Mouse (Mus musculus) embryonic facial prominence, embryonic 14.5 days (tissue): Measurements from ENCODE around the gene Pum3. TPM values are rescaled to one million over a fixed set of nuclear protein-coding genes. Genes with fewer than 3 reads are reported as not detected.
"Not testable (repeated sequence)": the region's sequence is repeated elsewhere in the genome, so short reads cannot be mapped to it uniquely, and the experiment has no call there.

Experiments
- ATAC-seq: fragments of 200-750 bp; cut with Nextera tagmentation; 2 replicates; pipeline ENCODE4 v1.8.0; 2017; ENCODE audit warnings: low read depth, moderate number of reproducible peaks, moderate TSS enrichment
- DNase-seq: peaks from one replicate; pipeline ENCODE4 v3.0.0-alpha.2; 2015; ENCODE audit warnings: low spot score
- H3K27ac ChIP-seq: fragments of 300-500 bp; sonication (generic); replicated peaks from 2 replicates; pipeline ENCODE4 v1.5.1; 2014; ENCODE audit warnings: low read depth, mild to moderate bottlenecking, low read length, moderate library complexity
- H3K27me3 ChIP-seq: fragments of 300-500 bp; sonication (generic); replicated peaks from 2 replicates; pipeline ENCODE4 v1.6.1; 2014; ENCODE audit warnings: low read length; ENCODE audit not compliant: control insufficient read depth, insufficient read depth
- H3K36me3 ChIP-seq: fragments of 300-500 bp; sonication (generic); 2 replicates; pipeline ENCODE4 v1.6.1; 2014; ENCODE audit warnings: low read length, mixed read lengths; ENCODE audit not compliant: control insufficient read depth, insufficient read depth
- H3K4me1 ChIP-seq: fragments of 300-500 bp; sonication (generic); 2 replicates; pipeline ENCODE4 v1.6.1; 2014; ENCODE audit warnings: antibody characterized with exemption, low read length; ENCODE audit not compliant: control insufficient read depth, insufficient read depth
- H3K4me2 ChIP-seq: fragments of 300-500 bp; sonication (generic); 2 replicates; pipeline ENCODE4 v1.6.1; 2014; ENCODE audit warnings: low read depth, mild to moderate bottlenecking, low read length, moderate library complexity, mixed read lengths
- H3K4me3 ChIP-seq: fragments of 300-500 bp; sonication (generic); 2 replicates; pipeline ENCODE4 v1.5.1; 2014; ENCODE audit warnings: low read depth, mild to moderate bottlenecking, low read length
- H3K9ac ChIP-seq: fragments of 300-500 bp; sonication (generic); 2 replicates; pipeline ENCODE4 v1.6.1; 2014; ENCODE audit warnings: low read depth, mild to moderate bottlenecking, low read length, moderate library complexity, mixed read lengths
- H3K9me3 ChIP-seq: fragments of 300-500 bp; sonication (generic); 2 replicates; pipeline ENCODE4 v1.6.1; 2016; ENCODE audit warnings: low read length; ENCODE audit not compliant: control insufficient read depth
- WGBS: fragments of 180-500 bp; shearing (Covaris S2); extraction: QIAGEN DNeasy Blood & Tissue Kit; methylation state at CpG from one replicate; pipeline ENCODE4 v1.1.7; 2014; 5-methylcytosine and 5-hydroxymethylcytosine counted together
- polyA plus RNA-seq: library from polyadenylated mRNA; unstranded; fragments of >200 nt; fragmentation: Nextera tagmentation; extraction: Ambion mirVana; gene quantifications from 2 replicates; pipeline ENCODE4 v1.2.1, GENCODE M21; 2014

Gene Pum3
- polyA plus RNA-seq, 1 experiment from 2014 or later, result 63.9 TPM

DNA sequence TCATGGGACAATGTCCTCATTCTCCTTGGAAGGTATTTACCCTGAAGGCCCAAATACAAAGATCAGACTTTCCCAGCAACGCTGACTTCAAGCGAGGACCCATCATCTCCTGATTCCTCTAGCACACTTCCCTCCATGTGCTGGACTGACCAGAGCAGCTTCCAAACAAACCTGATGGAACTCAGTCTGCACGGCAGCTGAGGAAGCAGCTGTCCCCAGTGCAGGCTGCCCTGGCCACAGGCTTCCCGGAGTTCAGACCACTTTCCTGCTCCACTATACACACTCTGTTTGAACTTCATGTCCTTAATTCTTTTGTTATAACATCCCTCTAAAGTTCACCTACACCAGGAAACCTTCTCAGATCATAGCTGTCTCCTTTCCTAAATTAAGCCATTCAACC lies 40.1 kb downstream of the Pum3 start:
- not testable (repeated sequence) for H3K9me3 ChIP-seq, H3K27me3 ChIP-seq, ATAC-seq, H3K4me1 ChIP-seq, DNase-seq, H3K4me3 ChIP-seq, H3K9ac ChIP-seq, H3K27ac ChIP-seq, H3K4me2 ChIP-seq
- WGBS, result 78% methylated on average over 4 of the region's 4 CpGs
- H3K36me3 ChIP-seq, result peaks cover 83% of the 10 kb centered on the region

DNA sequence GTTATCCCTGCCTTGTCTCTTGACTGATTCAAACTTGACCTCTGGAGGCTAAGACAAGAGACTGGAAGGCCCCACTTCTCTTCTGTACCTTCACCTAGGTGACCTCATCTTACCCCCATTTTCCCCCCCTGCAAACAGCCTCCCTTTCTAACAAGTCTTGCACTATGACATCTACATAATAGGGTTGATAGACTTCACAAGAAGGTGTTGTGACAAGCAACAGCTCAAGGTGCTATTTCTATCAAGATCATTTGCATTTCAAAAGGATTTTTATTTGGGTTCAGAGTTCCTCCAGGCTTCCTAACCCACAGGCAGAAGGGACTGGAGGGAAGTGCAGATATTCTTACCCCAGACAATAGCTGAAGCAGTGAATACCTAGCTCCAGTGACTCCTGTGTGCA lies 44.3 kb downstream of the Pum3 start:
- DNase-seq, result no peak
- Histone ChIP-seq H3K9ac (no peak overlapping the region), H3K4me2 (no peak overlapping the region), H3K4me3 (no peak overlapping the region), H3K9me3 (no peaks in the 10 kb centered on the region), H3K4me1 (no peaks in the 10 kb centered on the region), H3K36me3 (peaks cover 49% of the 10 kb centered on the region), H3K27me3 (no peaks in the 10 kb centered on the region), H3K27ac (no peak overlapping the region)
- ATAC-seq, result no peak

DNA sequence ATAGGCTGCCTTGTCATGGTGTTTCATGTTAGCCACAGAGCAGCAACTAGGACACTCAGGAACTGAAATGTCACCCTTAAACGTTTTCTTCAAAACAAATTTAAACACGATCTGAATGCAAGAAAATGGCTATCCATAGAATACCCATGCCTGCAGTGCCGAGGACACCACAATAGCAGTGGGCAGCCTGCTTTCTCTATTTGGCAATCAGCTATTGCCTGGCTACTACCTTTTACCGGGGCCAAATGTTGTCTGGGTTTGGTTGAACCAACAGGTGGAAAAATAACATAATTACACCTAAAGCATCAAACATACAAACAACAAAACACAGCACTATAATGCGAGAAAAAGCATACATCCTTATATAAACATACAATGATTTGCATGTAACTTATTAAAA lies 46.4 kb downstream of the Pum3 start:
- Histone ChIP-seq H3K27ac (no peak overlapping the region), H3K9ac (no peak overlapping the region), H3K4me3 (no peak overlapping the region), H3K4me2 (no peak overlapping the region), H3K9me3 (no peaks in the 10 kb centered on the region), H3K27me3 (no peaks in the 10 kb centered on the region), H3K36me3 (peaks cover 34% of the 10 kb centered on the region), H3K4me1 (no peaks in the 10 kb centered on the region)
- ATAC-seq (no peak), DNase-seq (no peak)
- WGBS, result 91% methylated on average over 5 of the region's 5 CpGs

- no peaks in the 10 kb centered on the region for H3K27me3 ChIP-seq
- H3K27ac ChIP-seq, result no peak overlapping the region
- no peaks in the 10 kb centered on the region for H3K4me1 ChIP-seq
- no peak overlapping the region for H3K4me2 ChIP-seq
- DNase-seq (no peak), ATAC-seq (no peak)
- 70% methylated on average over 1 of the region's 1 CpGs for WGBS
- peaks cover 23% of the 10 kb centered on the region for H3K36me3 ChIP-seq
- H3K9me3 ChIP-seq, result no peaks in the 10 kb centered on the region
- H3K4me3 ChIP-seq, result no peak overlapping the region
- no peak overlapping the region for H3K9ac ChIP-seq
Observed at GRCm38 (mm10) chr19:27382131-27382530, 47.5 kb downstream of the Pum3 start.

- ATAC-seq (peak; percentile 79), DNase-seq (peak; percentile 56)
- Histone ChIP-seq H3K36me3 (0 out of 2 replicates have a peak, but pooled peaks cover 3% of the 10 kb centered on the region), H3K9ac (no peak overlapping the region), H3K27me3 (no peaks in the 10 kb centered on the region), H3K4me2 (no peak overlapping the region), H3K9me3 (no peaks in the 10 kb centered on the region), H3K4me1 (no peaks in the 10 kb centered on the region), H3K4me3 (no peak overlapping the region), H3K27ac (no peak overlapping the region)
- WGBS, result 52% methylated on average over 2 of the region's 2 CpGs
Observed at GRCm38 (mm10) chr19:27379712-27380401, 49.8 kb downstream of the Pum3 start.

DNA sequence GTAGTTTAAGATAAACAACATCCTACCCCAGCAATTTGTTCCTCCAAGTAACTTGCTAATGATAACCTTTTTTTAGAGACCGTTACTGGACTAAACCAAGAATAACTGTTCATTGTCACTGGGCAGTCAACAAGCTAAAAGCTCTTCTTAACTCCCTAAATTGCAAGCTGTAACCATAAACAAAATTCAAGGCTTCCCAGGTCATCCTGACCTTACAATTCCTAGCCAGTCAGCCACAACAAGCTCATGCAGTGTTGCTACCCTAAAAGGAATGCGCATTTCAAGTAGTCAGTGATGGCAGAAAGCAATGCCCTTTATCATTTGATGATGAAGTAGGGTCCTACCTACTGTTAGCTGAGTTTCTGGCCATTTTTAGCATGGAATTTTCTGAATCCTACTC lies 58.8 kb downstream of the Pum3 start:
- ATAC-seq, result no peak
- WGBS, result 91% methylated on average over 2 of the region's 2 CpGs
- no peaks in the 10 kb centered on the region for H3K9me3 ChIP-seq

GRCm38 (mm10) chr19:27370174-27370573 lies 59.5 kb downstream of the Pum3 start:
- WGBS, result 73% methylated on average over 2 of the region's 2 CpGs
- Histone ChIP-seq H3K9me3 (no peaks in the 10 kb centered on the region), H3K27me3 (no peaks in the 10 kb centered on the region), H3K36me3 (no peaks in the 10 kb centered on the region), H3K4me1 (no peaks in the 10 kb centered on the region), H3K9ac (no peak overlapping the region), H3K27ac (no peak overlapping the region), H3K4me3 (no peak overlapping the region), H3K4me2 (no peak overlapping the region)
- ATAC-seq, result no peak
- no peak for DNase-seq

More for the DNA sequence above, 58.8 kb downstream of the Pum3 start:
- Histone ChIP-seq H3K36me3 (no peaks in the 10 kb centered on the region), H3K4me2 (no peak overlapping the region), H3K9ac (no peak overlapping the region), H3K4me3 (no peak overlapping the region), H3K27me3 (no peaks in the 10 kb centered on the region), H3K4me1 (no peaks in the 10 kb centered on the region), H3K27ac (no peak overlapping the region)
- no peak for DNase-seq

GRCm38 (mm10) chr19:27369461-27370135 lies 60.0 kb downstream of the Pum3 start:
- ATAC-seq, result no peak
- no peaks in the 10 kb centered on the region for H3K36me3 ChIP-seq
- DNase-seq, result no peak
- H3K4me3 ChIP-seq, result no peak overlapping the region
- H3K4me2 ChIP-seq, result no peak overlapping the region
- H3K4me1 ChIP-seq, result 0 out of 2 replicates have a peak, but pooled peaks cover 2% of the 10 kb centered on the region
- WGBS, result 79% methylated on average over 3 of the region's 3 CpGs
- no peaks in the 10 kb centered on the region for H3K27me3 ChIP-seq
- H3K9ac ChIP-seq, result no peak overlapping the region
- no peak overlapping the region for H3K27ac ChIP-seq
- H3K9me3 ChIP-seq, result no peaks in the 10 kb centered on the region
